Mouse (Mus musculus) kidney, postnatal 0 days (tissue): ENCODE data around the gene Mterf4. TPM values are rescaled to one million over a fixed set of nuclear protein-coding genes. Genes with fewer than 3 reads are reported as not detected.
"Not testable (repeated sequence)": the region's sequence is repeated elsewhere in the genome, so short reads cannot be mapped to it uniquely, and the experiment has no call there.

Source experiments
- ATAC-seq: fragments of 200-750 bp; cut with Nextera tagmentation; replicated peaks from 2 replicates; pipeline ENCODE4 v1.8.0; 2017; ENCODE audit warnings: low read depth, moderate number of reproducible peaks, moderate TSS enrichment, moderate library complexity; ENCODE audit not compliant: low FRiP score
- DNase-seq: peaks from one replicate; pipeline ENCODE4 v3.0.0-alpha.2; 2016; ENCODE audit warnings: low spot score
- H3K27ac ChIP-seq: fragments of 300-500 bp; sonication (generic); 2 replicates; pipeline ENCODE4 v1.5.1; 2014; ENCODE audit warnings: mild to moderate bottlenecking
- H3K27me3 ChIP-seq: fragments of 300-500 bp; sonication (generic); 2 replicates; pipeline ENCODE4 v1.6.1; 2014; ENCODE audit warnings: low read length, mixed read lengths; ENCODE audit not compliant: insufficient read depth
- H3K36me3 ChIP-seq: fragments of 300-500 bp; sonication (generic); 2 replicates; pipeline ENCODE4 v1.6.1; 2014; ENCODE audit warnings: low read length, mixed read lengths; ENCODE audit not compliant: insufficient read depth
- H3K4me1 ChIP-seq: fragments of 300-500 bp; sonication (generic); replicated peaks from 2 replicates; pipeline ENCODE4 v1.6.1; 2014; ENCODE audit warnings: antibody characterized with exemption, low read length, mixed read lengths; ENCODE audit not compliant: insufficient read depth
- H3K4me2 ChIP-seq: fragments of 300-500 bp; sonication (generic); 2 replicates; pipeline ENCODE4 v1.6.1; 2014; ENCODE audit warnings: mild to moderate bottlenecking, low read length, moderate library complexity, mixed read lengths
- H3K4me3 ChIP-seq: fragments of 300-500 bp; sonication (generic); replicated peaks from 2 replicates; pipeline ENCODE4 v1.5.1; 2014; ENCODE audit warnings: low read depth, low read length
- H3K9ac ChIP-seq: fragments of 300-500 bp; sonication (generic); 2 replicates; pipeline ENCODE4 v1.6.1; 2014; ENCODE audit warnings: low read depth, low read length
- H3K9me3 ChIP-seq: fragments of 300-500 bp; sonication (generic); replicated peaks from 2 replicates; pipeline ENCODE4 v1.6.1; 2016; ENCODE audit warnings: low read length, inconsistent platforms, mixed read lengths
- CTCF ChIP-seq: IDR thresholded peaks from 2 replicates; pipeline ENCODE4 v1.5.1; 2016; ENCODE audit warnings: antibody characterized with exemption, low read depth, mild to moderate bottlenecking, moderate library complexity
- WGBS: fragments of 180-500 bp; shearing (Covaris S2); extraction: QIAGEN DNeasy Blood & Tissue Kit; methylation state at CpG from one replicate; pipeline ENCODE4 v1.1.7; 2014; 5-methylcytosine and 5-hydroxymethylcytosine counted together
- polyA plus RNA-seq: library from polyadenylated mRNA; unstranded; fragments of >200 nt; fragmentation: Nextera tagmentation; extraction: Ambion mirVana; gene quantifications from 2 replicates; pipeline ENCODE4 v1.2.1, GENCODE M21; 2015

Mterf4 gene
- polyA plus RNA-seq, 1 experiment from 2014 or later = 20.1 TPM

GRCm38 (mm10) chr1:93334621-93335020 lies 28.9 kb upstream of the Mterf4 start:
- 66% methylated on average over 2 of the region's 2 CpGs for WGBS
- Histone ChIP-seq H3K9me3 (no peaks in the 10 kb centered on the region), H3K4me1 (no peaks in the 10 kb centered on the region), H3K27ac (no peak overlapping the region), H3K4me2 (no peak overlapping the region), H3K4me3 (no peak overlapping the region), H3K9ac (no peak overlapping the region), H3K27me3 (no peaks in the 10 kb centered on the region), H3K36me3 (0 out of 2 replicates have a peak, but pooled peaks cover 3% of the 10 kb centered on the region)
- ATAC-seq (no peak), DNase-seq (peak; percentile 4)
- no peak for TF ChIP-seq CTCF

- Histone ChIP-seq H3K9me3 (no peaks in the 10 kb centered on the region), H3K4me2 (no peak overlapping the region), H3K4me3 (no peak overlapping the region), H3K36me3 (peaks cover 40% of the 10 kb centered on the region), H3K27ac (no peak overlapping the region), H3K27me3 (no peaks in the 10 kb centered on the region), H3K9ac (no peak overlapping the region), H3K4me1 (no peaks in the 10 kb centered on the region)
- no peak for TF ChIP-seq CTCF
- 86% methylated on average over 3 of the region's 3 CpGs for WGBS
- no peak for DNase-seq
- 0 out of 2 replicates have a peak, but pooled peaks have one; percentile 61 for ATAC-seq
Measured at GRCm38 (mm10) chr1:93326446-93326845, 20.7 kb upstream of the Mterf4 start.

GRCm38 (mm10) chr1:93323973-93324372 lies 18.3 kb upstream of the Mterf4 start:
- H3K27me3 ChIP-seq = no peaks in the 10 kb centered on the region
- 87% methylated on average over 6 of the region's 6 CpGs for WGBS
- DNase-seq (no peak), ATAC-seq (no peak)
- H3K27ac ChIP-seq = no peak overlapping the region
- no peak overlapping the region for H3K4me2 ChIP-seq
- H3K9ac ChIP-seq = no peak overlapping the region
- H3K36me3 ChIP-seq = peaks cover 55% of the 10 kb centered on the region
- TF ChIP-seq CTCF = no peak
- no peaks in the 10 kb centered on the region for H3K4me1 ChIP-seq
- H3K9me3 ChIP-seq = no peaks in the 10 kb centered on the region
- H3K4me3 ChIP-seq = no peak overlapping the region

GRCm38 (mm10) chr1:93300578-93300977 lies 5.1 kb downstream of the Mterf4 start:
- WGBS = 85% methylated on average over 3 of the region's 3 CpGs
- H3K36me3 ChIP-seq = peaks cover 53% of the 10 kb centered on the region
- no peak overlapping the region for H3K27ac ChIP-seq
- DNase-seq = no peak
- 0 out of 2 replicates have a peak, but pooled peaks cover 6% of the 10 kb centered on the region for H3K4me1 ChIP-seq
- no peaks in the 10 kb centered on the region for H3K27me3 ChIP-seq
- H3K4me2 ChIP-seq = no peak overlapping the region
- no peak for TF ChIP-seq CTCF
- H3K9me3 ChIP-seq = no peaks in the 10 kb centered on the region
- no peak for ATAC-seq
- H3K4me3 ChIP-seq = no peak overlapping the region
- H3K9ac ChIP-seq = no peak overlapping the region

GRCm38 (mm10) chr1:93299791-93300190 lies 5.9 kb downstream of the Mterf4 start:
- H3K9me3 ChIP-seq = no peaks in the 10 kb centered on the region
- 0 out of 2 replicates have a peak, but pooled peaks cover 2% of the 10 kb centered on the region for H3K4me1 ChIP-seq
- WGBS = 87% methylated on average over 4 of the region's 4 CpGs
- no peak overlapping the region for H3K4me2 ChIP-seq
- H3K4me3 ChIP-seq = no peak overlapping the region
- H3K36me3 ChIP-seq = peaks cover 55% of the 10 kb centered on the region
- no peak for DNase-seq
- ATAC-seq = no peak
- no peaks in the 10 kb centered on the region for H3K27me3 ChIP-seq
- no peak overlapping the region for H3K27ac ChIP-seq
- no peak overlapping the region for H3K9ac ChIP-seq
- TF ChIP-seq CTCF = no peak

GRCm38 (mm10) chr1:93294491-93294890 lies 11.2 kb downstream of the Mterf4 start:
- ATAC-seq, H3K27me3 ChIP-seq, DNase-seq: not testable (repeated sequence)

GRCm38 (mm10) chr1:93292006-93292405 lies 13.7 kb downstream of the Mterf4 start:
- WGBS = 69% methylated on average over 8 of the region's 8 CpGs
- H3K9me3 ChIP-seq = no peaks in the 10 kb centered on the region
- TF ChIP-seq CTCF = no peak
- H3K4me2 ChIP-seq = no peak overlapping the region
- H3K36me3 ChIP-seq = peaks cover 16% of the 10 kb centered on the region
- no peak overlapping the region for H3K4me3 ChIP-seq
- H3K9ac ChIP-seq = no peak overlapping the region
- ATAC-seq = no peak
- DNase-seq = no peak
- no peaks in the 10 kb centered on the region for H3K27me3 ChIP-seq
- H3K4me1 ChIP-seq = no peaks in the 10 kb centered on the region
- no peak overlapping the region for H3K27ac ChIP-seq

More at GRCm38 (mm10) chr1:93294491-93294890, 11.2 kb downstream of the Mterf4 start:
- peaks cover 27% of the 10 kb centered on the region for H3K36me3 ChIP-seq
- H3K4me2 ChIP-seq, H3K27ac ChIP-seq, H3K4me1 ChIP-seq, H3K9ac ChIP-seq, H3K4me3 ChIP-seq, H3K9me3 ChIP-seq: not testable (repeated sequence)
- 76% methylated on average over 3 of the region's 3 CpGs for WGBS
